Mouse (Mus musculus): ENCODE results near the gene Appl2. TPM values are rescaled to one million over a fixed set of nuclear protein-coding genes. Genes with fewer than 3 reads are reported as not detected.
A peak's percentile ranks its signal among the peaks of the same experiment; 100 is the strongest.

Appl2 gene
- polyA plus RNA-seq, 1 experiment from 2014 or later = 37.7 TPM

- Histone ChIP-seq H3K9me3 (ENCODE audit: control insufficient read depth, low read length) (no peaks in the 10 kb centered on the region), H3K27me3 (replicated peaks; ENCODE audit: control insufficient read depth, insufficient read depth, low read length) (no peaks in the 10 kb centered on the region), H3K4me1 (ENCODE audit: control insufficient read depth, insufficient read depth, low read length) (no peaks in the 10 kb centered on the region; the same call in 1 of the 2 replicates), H3K36me3 (ENCODE audit: control insufficient read depth, insufficient read depth, low read length) (no peaks in the 10 kb centered on the region), H3K4me3 (ENCODE audit: low read depth, low read length) (no peak overlapping the region), H3K4me2 (ENCODE audit: low read depth, low read length) (no peak overlapping the region), H3K27ac (replicated peaks; ENCODE audit: low read depth, low read length) (no peak overlapping the region), H3K9ac (ENCODE audit: low read depth, low read length) (no peak overlapping the region)
- WGBS = 80% methylated on average over 10 of the region's 10 CpGs
- ATAC-seq (ENCODE audit: low read depth) = no peak
- no peak for DNase-seq (ENCODE audit: low spot score)
Measured at GRCm38 (mm10) chr10:83639881-83640386, 8.6 kb downstream of the Appl2 start.

- Histone ChIP-seq H3K4me2 (ENCODE audit: low read depth, low read length) (no peak overlapping the region), H3K9me3 (ENCODE audit: control insufficient read depth, low read length) (no peaks in the 10 kb centered on the region), H3K27me3 (replicated peaks; ENCODE audit: control insufficient read depth, insufficient read depth, low read length) (no peaks in the 10 kb centered on the region), H3K4me1 (ENCODE audit: control insufficient read depth, insufficient read depth, low read length) (no peaks in the 10 kb centered on the region), H3K27ac (replicated peaks; ENCODE audit: low read depth, low read length) (peak overlapping the region; percentile 34; the same call in 1 of the 2 replicates), H3K9ac (ENCODE audit: low read depth, low read length) (no peak overlapping the region), H3K36me3 (ENCODE audit: control insufficient read depth, insufficient read depth, low read length) (no peaks in the 10 kb centered on the region), H3K4me3 (ENCODE audit: low read depth, low read length) (no peak overlapping the region)
- WGBS = 27% methylated on average over 6 of the region's 6 CpGs
- DNase-seq (ENCODE audit: low spot score) (peak; percentile 76), ATAC-seq (ENCODE audit: low read depth) (peak; percentile 80)
Measured at GRCm38 (mm10) chr10:83637295-83637694, 11.2 kb downstream of the Appl2 start.

GRCm38 (mm10) chr10:83636191-83636590 lies 12.3 kb downstream of the Appl2 start:
- Histone ChIP-seq H3K4me2 (ENCODE audit: low read depth, low read length) (no peak overlapping the region), H3K9ac (ENCODE audit: low read depth, low read length) (no peak overlapping the region), H3K4me3 (ENCODE audit: low read depth, low read length) (no peak overlapping the region), H3K4me1 (ENCODE audit: control insufficient read depth, insufficient read depth, low read length) (no peaks in the 10 kb centered on the region), H3K36me3 (ENCODE audit: control insufficient read depth, insufficient read depth, low read length) (no peaks in the 10 kb centered on the region), H3K9me3 (ENCODE audit: control insufficient read depth, low read length) (no peaks in the 10 kb centered on the region), H3K27me3 (replicated peaks; ENCODE audit: control insufficient read depth, insufficient read depth, low read length) (no peaks in the 10 kb centered on the region), H3K27ac (replicated peaks; ENCODE audit: low read depth, low read length) (no peak overlapping the region)
- ATAC-seq (ENCODE audit: low read depth) (no peak), DNase-seq (ENCODE audit: low spot score) (no peak)
- 88% methylated on average over 2 of the region's 2 CpGs for WGBS

GRCm38 (mm10) chr10:83634461-83634860 lies 14.1 kb downstream of the Appl2 start:
- Histone ChIP-seq H3K9ac (ENCODE audit: low read depth, low read length) (no peak overlapping the region), H3K4me3 (ENCODE audit: low read depth, low read length) (no peak overlapping the region), H3K27me3 (replicated peaks; ENCODE audit: control insufficient read depth, insufficient read depth, low read length) (no peaks in the 10 kb centered on the region), H3K9me3 (ENCODE audit: control insufficient read depth, low read length) (no peaks in the 10 kb centered on the region), H3K4me2 (ENCODE audit: low read depth, low read length) (no peak overlapping the region), H3K36me3 (ENCODE audit: control insufficient read depth, insufficient read depth, low read length) (peaks cover 6% of the 10 kb centered on the region; the same call in 1 of the 2 replicates), H3K27ac (replicated peaks; ENCODE audit: low read depth, low read length) (no peak overlapping the region), H3K4me1 (ENCODE audit: control insufficient read depth, insufficient read depth, low read length) (no peaks in the 10 kb centered on the region)
- peak; percentile 38 for DNase-seq (ENCODE audit: low spot score)
- 28% methylated on average over 5 of the region's 5 CpGs for WGBS
- no peak for ATAC-seq (ENCODE audit: low read depth)

- Histone ChIP-seq H3K9me3 (ENCODE audit: control insufficient read depth, low read length) (no peaks in the 10 kb centered on the region), H3K27me3 (replicated peaks; ENCODE audit: control insufficient read depth, insufficient read depth, low read length) (no peaks in the 10 kb centered on the region), H3K9ac (ENCODE audit: low read depth, low read length) (no peak overlapping the region), H3K27ac (replicated peaks; ENCODE audit: low read depth, low read length) (no peak overlapping the region), H3K4me2 (ENCODE audit: low read depth, low read length) (no peak overlapping the region), H3K4me1 (ENCODE audit: control insufficient read depth, insufficient read depth, low read length) (no peaks in the 10 kb centered on the region), H3K36me3 (ENCODE audit: control insufficient read depth, insufficient read depth, low read length) (peaks cover 6% of the 10 kb centered on the region; the same call in 1 of the 2 replicates), H3K4me3 (ENCODE audit: low read depth, low read length) (no peak overlapping the region)
- no peak for DNase-seq (ENCODE audit: low spot score)
- WGBS = 63% methylated on average over 7 of the region's 7 CpGs
- ATAC-seq (ENCODE audit: low read depth) = no peak
Measured at GRCm38 (mm10) chr10:83632806-83633374, 15.6 kb downstream of the Appl2 start.

GRCm38 (mm10) chr10:83631775-83632174 lies 16.8 kb downstream of the Appl2 start:
- 94% methylated on average over 10 of the region's 10 CpGs for WGBS
- Histone ChIP-seq H3K9ac (ENCODE audit: low read depth, low read length) (no peak overlapping the region), H3K4me1 (ENCODE audit: control insufficient read depth, insufficient read depth, low read length) (no peaks in the 10 kb centered on the region)

GRCm38 (mm10) chr10:83630899-83631298 lies 17.6 kb downstream of the Appl2 start:
- WGBS = 71% methylated on average over 3 of the region's 3 CpGs
- Histone ChIP-seq H3K4me3 (ENCODE audit: low read depth, low read length) (no peak overlapping the region), H3K9ac (ENCODE audit: low read depth, low read length) (no peak overlapping the region), H3K27ac (replicated peaks; ENCODE audit: low read depth, low read length) (no peak overlapping the region), H3K36me3 (ENCODE audit: control insufficient read depth, insufficient read depth, low read length) (peaks cover 18% of the 10 kb centered on the region), H3K9me3 (ENCODE audit: control insufficient read depth, low read length) (no peaks in the 10 kb centered on the region), H3K4me2 (ENCODE audit: low read depth, low read length) (no peak overlapping the region), H3K4me1 (ENCODE audit: control insufficient read depth, insufficient read depth, low read length) (no peaks in the 10 kb centered on the region), H3K27me3 (replicated peaks; ENCODE audit: control insufficient read depth, insufficient read depth, low read length) (no peaks in the 10 kb centered on the region)
- DNase-seq (ENCODE audit: low spot score) (no peak), ATAC-seq (ENCODE audit: low read depth) (no peak)

More at GRCm38 (mm10) chr10:83631775-83632174, 16.8 kb downstream of the Appl2 start:
- Histone ChIP-seq H3K4me3 (ENCODE audit: low read depth, low read length) (no peak overlapping the region), H3K27me3 (replicated peaks; ENCODE audit: control insufficient read depth, insufficient read depth, low read length) (no peaks in the 10 kb centered on the region), H3K4me2 (ENCODE audit: low read depth, low read length) (no peak overlapping the region), H3K36me3 (ENCODE audit: control insufficient read depth, insufficient read depth, low read length) (peaks cover 11% of the 10 kb centered on the region), H3K9me3 (ENCODE audit: control insufficient read depth, low read length) (no peaks in the 10 kb centered on the region), H3K27ac (replicated peaks; ENCODE audit: low read depth, low read length) (no peak overlapping the region)
- no peak for DNase-seq (ENCODE audit: low spot score)
- no peak for ATAC-seq (ENCODE audit: low read depth)

GRCm38 (mm10) chr10:83629878-83630277 lies 18.7 kb downstream of the Appl2 start:
- Histone ChIP-seq H3K4me2 (ENCODE audit: low read depth, low read length) (no peak overlapping the region), H3K4me1 (ENCODE audit: control insufficient read depth, insufficient read depth, low read length) (no peaks in the 10 kb centered on the region), H3K36me3 (ENCODE audit: control insufficient read depth, insufficient read depth, low read length) (peaks cover 20% of the 10 kb centered on the region), H3K27ac (replicated peaks; ENCODE audit: low read depth, low read length) (no peak overlapping the region), H3K27me3 (replicated peaks; ENCODE audit: control insufficient read depth, insufficient read depth, low read length) (no peaks in the 10 kb centered on the region), H3K4me3 (ENCODE audit: low read depth, low read length) (no peak overlapping the region), H3K9me3 (ENCODE audit: control insufficient read depth, low read length) (no peaks in the 10 kb centered on the region), H3K9ac (ENCODE audit: low read depth, low read length) (no peak overlapping the region)
- ATAC-seq (ENCODE audit: low read depth) (no peak), DNase-seq (ENCODE audit: low spot score) (no peak)
- WGBS = 93% methylated on average over 5 of the region's 5 CpGs

GRCm38 (mm10) chr10:83629190-83629781 lies 19.3 kb downstream of the Appl2 start:
- no peak; the same call in 1 of the 2 replicates for ATAC-seq (ENCODE audit: low read depth)
- H3K4me3 ChIP-seq (ENCODE audit: low read depth, low read length) = no peak overlapping the region
- H3K9me3 ChIP-seq (ENCODE audit: control insufficient read depth, low read length) = no peaks in the 10 kb centered on the region
- no peaks in the 10 kb centered on the region for H3K27me3 ChIP-seq (replicated peaks; ENCODE audit: control insufficient read depth, insufficient read depth, low read length)
- DNase-seq (ENCODE audit: low spot score) = no peak
- H3K27ac ChIP-seq (replicated peaks; ENCODE audit: low read depth, low read length) = no peak overlapping the region
- WGBS = 84% methylated on average over 10 of the region's 12 CpGs
- H3K4me2 ChIP-seq (ENCODE audit: low read depth, low read length) = no peak overlapping the region
- H3K36me3 ChIP-seq (ENCODE audit: control insufficient read depth, insufficient read depth, low read length) = peaks cover 20% of the 10 kb centered on the region
- no peaks in the 10 kb centered on the region for H3K4me1 ChIP-seq (ENCODE audit: control insufficient read depth, insufficient read depth, low read length)
- H3K9ac ChIP-seq (ENCODE audit: low read depth, low read length) = no peak overlapping the region

Measured in embryonic facial prominence, embryonic 14.5 days (tissue).